ENCODE assay signal across 10 mouse cellular contexts in genomic region chr8:9949134-9949890, GRCm38 (mm10).
"Had no signal": no experiment of that assay in that cellular context is flagged by ENCODE, and none has a peak within 500 bp of the region (broad histone marks: within the 10 kb centered on the region; RNA-seq: fewer than 3 reads in every experiment).

No protein-coding gene starts in this region.

- DNase-seq: kidney, adult 2 months; kidney, postnatal 36 days; layer of hippocampus, adult 9-11 months; layer of hippocampus, postnatal 36 days; liver, embryonic 13.5 days; liver, postnatal 0 days; lung, postnatal 14 days; thymus, adult 18-20 months; thymus, postnatal 25 days had no signal

- ATAC-seq: liver, postnatal 0 days; midbrain, embryonic 16.5 days had no signal
